Mouse (Mus musculus): ENCODE data around the gene Pqlc2. TPM values are rescaled to one million over a fixed set of nuclear protein-coding genes. Genes with fewer than 3 reads are reported as not detected.

The Pqlc2 gene
- polyA plus RNA-seq, 1 experiment from 2014 or later, result 92.6 TPM

DNA sequence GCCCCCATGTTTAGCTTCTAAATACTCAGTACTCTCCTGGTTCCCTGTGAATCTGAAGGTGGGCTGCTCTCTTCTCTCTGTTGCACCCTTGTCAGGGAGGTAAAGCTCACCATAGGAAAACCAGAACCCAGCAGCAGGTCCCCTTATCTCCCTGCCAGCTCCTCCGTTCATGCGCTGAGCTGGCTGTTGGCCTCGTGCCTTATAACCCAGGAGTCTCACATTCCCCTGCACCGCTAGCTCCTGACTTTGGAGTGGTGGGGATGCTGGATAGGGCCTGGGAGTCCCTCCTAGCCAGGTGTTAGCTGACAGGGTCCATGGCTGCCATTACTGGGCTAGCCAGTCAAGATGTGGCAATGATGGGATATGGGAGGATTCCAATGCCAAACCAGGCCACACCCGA is 24.3 kb downstream of the Pqlc2 start:
- TF ChIP-seq CTCF (IDR thresholded peaks at IDR 0.05; ENCODE audit: low read depth), result no peak
- Histone ChIP-seq H3K4me3 (ENCODE audit: low read depth, low read length) (no peak overlapping the region), H3K4me2 (replicated peaks; ENCODE audit: low read depth) (no peak overlapping the region), H3K36me3 (ENCODE audit: control insufficient read depth, insufficient read depth) (peaks cover 92% of the 10 kb centered on the region), H3K9me3 (ENCODE audit: control insufficient read depth) (no peaks in the 10 kb centered on the region), H3K9ac (ENCODE audit: low read depth, low read length) (no peak overlapping the region), H3K27ac (ENCODE audit: low read depth, low read length) (no peak overlapping the region), H3K27me3 (replicated peaks; ENCODE audit: control insufficient read depth, insufficient read depth, low read length) (no peaks in the 10 kb centered on the region), H3K4me1 (replicated peaks; ENCODE audit: control insufficient read depth, insufficient read depth, low read length) (no peaks in the 10 kb centered on the region)
- WGBS, result 77% methylated on average over 5 of the region's 5 CpGs
- no peak for ATAC-seq

DNA sequence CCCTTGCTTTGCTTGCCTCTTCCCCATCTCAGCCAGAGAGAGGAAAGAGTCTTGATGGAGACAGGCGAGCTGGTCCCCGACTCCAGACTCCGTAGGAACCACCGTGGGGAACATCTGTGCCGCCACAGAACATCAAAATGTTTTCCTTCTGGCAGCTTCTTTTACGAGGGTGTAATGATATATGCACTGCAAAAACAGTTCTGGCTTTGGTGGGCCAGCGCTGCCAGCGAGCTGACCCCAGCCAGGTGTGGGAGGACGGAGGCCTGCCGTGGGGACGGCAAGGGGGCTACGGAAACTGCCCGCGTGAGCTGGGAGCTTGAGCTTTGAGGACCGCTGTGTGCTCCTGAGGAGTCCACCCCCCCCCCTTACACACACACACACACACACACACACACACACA is 25.6 kb downstream of the Pqlc2 start:
- Histone ChIP-seq H3K27ac (ENCODE audit: low read depth, low read length) (no peak overlapping the region), H3K4me2 (replicated peaks; ENCODE audit: low read depth) (no peak overlapping the region), H3K4me1 (replicated peaks; ENCODE audit: control insufficient read depth, insufficient read depth, low read length) (no peaks in the 10 kb centered on the region), H3K9me3 (ENCODE audit: control insufficient read depth) (no peaks in the 10 kb centered on the region), H3K4me3 (ENCODE audit: low read depth, low read length) (no peak overlapping the region), H3K36me3 (ENCODE audit: control insufficient read depth, insufficient read depth) (peaks cover 92% of the 10 kb centered on the region), H3K9ac (ENCODE audit: low read depth, low read length) (no peak overlapping the region), H3K27me3 (replicated peaks; ENCODE audit: control insufficient read depth, insufficient read depth, low read length) (no peaks in the 10 kb centered on the region)
- ATAC-seq, result no peak
- TF ChIP-seq CTCF (IDR thresholded peaks at IDR 0.05; ENCODE audit: low read depth), result no peak
- WGBS, result 83% methylated on average over 15 of the region's 15 CpGs

DNA sequence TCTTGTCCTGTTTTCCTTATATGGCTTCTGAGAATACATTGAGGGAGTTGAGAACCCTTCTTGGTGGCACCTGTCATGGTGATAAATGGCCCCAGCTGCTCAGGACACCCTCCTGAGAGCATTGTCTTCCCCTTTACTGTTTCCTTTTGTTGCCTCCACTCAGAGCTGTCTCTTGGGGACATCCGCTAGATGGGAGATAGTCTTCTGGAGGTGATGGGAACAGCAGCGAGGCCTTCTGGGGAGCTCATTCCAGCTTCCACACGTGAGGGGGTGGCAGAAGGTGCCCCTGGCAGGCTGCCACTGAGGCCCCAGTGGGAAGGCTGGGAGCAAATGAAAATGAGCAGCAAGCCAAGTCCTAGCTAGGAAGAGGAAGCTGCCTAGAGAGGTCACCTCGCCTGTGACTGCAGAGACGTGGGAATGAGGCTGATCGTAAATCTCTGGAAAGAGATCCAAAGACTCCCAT is 27.5 kb downstream of the Pqlc2 start:
- Histone ChIP-seq H3K27me3 (replicated peaks; ENCODE audit: control insufficient read depth, insufficient read depth, low read length) (no peaks in the 10 kb centered on the region), H3K4me1 (replicated peaks; ENCODE audit: control insufficient read depth, insufficient read depth, low read length) (no peaks in the 10 kb centered on the region), H3K9ac (ENCODE audit: low read depth, low read length) (no peak overlapping the region), H3K4me2 (replicated peaks; ENCODE audit: low read depth) (no peak overlapping the region), H3K27ac (ENCODE audit: low read depth, low read length) (no peak overlapping the region), H3K4me3 (ENCODE audit: low read depth, low read length) (no peak overlapping the region), H3K36me3 (ENCODE audit: control insufficient read depth, insufficient read depth) (peaks cover 79% of the 10 kb centered on the region), H3K9me3 (ENCODE audit: control insufficient read depth) (no peaks in the 10 kb centered on the region)
- no peak for ATAC-seq
- TF ChIP-seq CTCF (IDR thresholded peaks at IDR 0.05; ENCODE audit: low read depth), result no peak
- 51% methylated on average over 6 of the region's 6 CpGs for WGBS

DNA sequence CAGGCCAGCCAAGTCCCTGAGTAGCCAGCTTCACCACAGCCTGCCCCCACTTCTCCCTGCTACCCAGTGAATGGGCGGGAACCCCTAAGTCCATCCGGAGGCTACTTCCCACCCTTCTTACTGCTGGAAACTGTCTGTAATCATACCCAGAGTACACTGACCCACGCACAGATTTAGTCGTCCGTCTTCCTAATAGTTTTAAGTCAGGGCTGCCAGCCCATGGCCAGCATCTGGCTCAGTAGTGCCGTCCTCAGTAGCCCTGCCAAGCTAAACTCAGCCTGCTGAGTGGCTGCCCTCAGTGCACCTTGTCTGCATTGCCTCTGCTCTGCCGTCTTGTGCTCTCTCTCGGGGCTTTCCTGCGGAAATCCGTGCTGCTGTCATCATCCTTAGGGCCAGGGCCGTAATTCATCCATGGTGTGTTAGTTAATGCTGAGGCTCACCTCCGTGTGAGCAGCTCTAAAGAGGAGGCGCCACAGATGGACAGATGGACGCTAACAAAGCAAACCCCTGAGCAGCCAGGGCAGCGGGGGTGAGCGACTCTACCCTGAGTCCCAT is 28.6 kb downstream of the Pqlc2 start:
- H3K9me3 ChIP-seq (ENCODE audit: control insufficient read depth), result no peaks in the 10 kb centered on the region
- H3K9ac ChIP-seq (ENCODE audit: low read depth, low read length), result no peak overlapping the region
- WGBS, result 87% methylated on average over 16 of the region's 16 CpGs
- H3K36me3 ChIP-seq (ENCODE audit: control insufficient read depth, insufficient read depth), result peaks cover 68% of the 10 kb centered on the region
- H3K4me3 ChIP-seq (ENCODE audit: low read depth, low read length), result no peak overlapping the region
- H3K27ac ChIP-seq (ENCODE audit: low read depth, low read length), result no peak overlapping the region
- ATAC-seq, result no peak
- no peak for TF ChIP-seq CTCF (IDR thresholded peaks at IDR 0.05; ENCODE audit: low read depth)
- no peaks in the 10 kb centered on the region for H3K4me1 ChIP-seq (replicated peaks; ENCODE audit: control insufficient read depth, insufficient read depth, low read length)
- no peak overlapping the region for H3K4me2 ChIP-seq (replicated peaks; ENCODE audit: low read depth)
- no peaks in the 10 kb centered on the region for H3K27me3 ChIP-seq (replicated peaks; ENCODE audit: control insufficient read depth, insufficient read depth, low read length)

DNA sequence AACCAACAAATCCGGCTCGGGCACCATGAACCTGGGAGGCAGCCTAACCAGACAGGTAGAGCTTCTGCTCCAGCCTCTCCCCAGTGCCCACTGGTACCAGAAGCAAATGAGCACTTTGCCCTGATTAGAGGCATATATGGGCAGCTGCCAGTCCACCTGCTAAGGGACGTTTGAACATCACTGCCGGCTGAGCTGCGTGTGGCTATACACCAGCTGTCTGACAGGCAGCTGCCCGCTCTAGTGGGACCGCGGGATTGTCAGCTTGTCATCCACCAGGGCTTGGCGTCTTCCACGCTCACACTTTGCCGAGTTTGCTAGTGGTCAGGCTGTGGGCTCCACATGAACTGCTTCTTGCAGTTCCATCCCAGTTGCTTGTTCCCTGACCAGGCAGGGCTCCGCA is 30.0 kb downstream of the Pqlc2 start:
- no peak overlapping the region for H3K27ac ChIP-seq (ENCODE audit: low read depth, low read length)
- no peaks in the 10 kb centered on the region for H3K4me1 ChIP-seq (replicated peaks; ENCODE audit: control insufficient read depth, insufficient read depth, low read length)
- H3K9me3 ChIP-seq (ENCODE audit: control insufficient read depth), result no peaks in the 10 kb centered on the region
- H3K36me3 ChIP-seq (ENCODE audit: control insufficient read depth, insufficient read depth), result peaks cover 61% of the 10 kb centered on the region
- H3K9ac ChIP-seq (ENCODE audit: low read depth, low read length), result no peak overlapping the region
- no peak for ATAC-seq
- WGBS, result 92% methylated on average over 12 of the region's 12 CpGs
- H3K27me3 ChIP-seq (replicated peaks; ENCODE audit: control insufficient read depth, insufficient read depth, low read length), result no peaks in the 10 kb centered on the region
- no peak overlapping the region for H3K4me3 ChIP-seq (ENCODE audit: low read depth, low read length)
- TF ChIP-seq CTCF (IDR thresholded peaks at IDR 0.05; ENCODE audit: low read depth), result no peak
- H3K4me2 ChIP-seq (replicated peaks; ENCODE audit: low read depth), result no peak overlapping the region

DNA sequence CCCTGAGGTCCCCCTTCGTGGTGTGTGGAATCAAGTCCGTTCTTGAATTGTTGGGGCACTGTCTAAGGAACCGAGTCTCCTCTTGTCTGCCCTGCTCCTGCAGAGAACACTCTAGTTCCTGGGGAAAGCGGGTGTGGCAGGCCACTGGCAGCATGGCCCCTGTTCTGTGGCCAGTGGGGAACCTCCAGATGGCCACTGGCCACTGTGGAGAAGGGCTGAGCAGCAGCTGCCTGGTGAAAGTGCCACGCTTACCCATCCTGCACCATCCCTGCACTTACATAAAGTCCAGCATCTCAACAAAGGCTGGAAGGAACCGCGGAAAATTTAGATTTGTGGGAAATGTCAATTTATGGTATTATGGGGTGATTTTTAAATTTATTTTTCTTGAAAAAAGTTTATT is 34.1 kb downstream of the Pqlc2 start:
- Histone ChIP-seq H3K36me3 (ENCODE audit: control insufficient read depth, insufficient read depth) (peaks cover 43% of the 10 kb centered on the region), H3K27me3 (replicated peaks; ENCODE audit: control insufficient read depth, insufficient read depth, low read length) (no peaks in the 10 kb centered on the region), H3K9ac (ENCODE audit: low read depth, low read length) (no peak overlapping the region), H3K27ac (ENCODE audit: low read depth, low read length) (no peak overlapping the region), H3K4me3 (ENCODE audit: low read depth, low read length) (no peak overlapping the region), H3K4me2 (replicated peaks; ENCODE audit: low read depth) (no peak overlapping the region), H3K9me3 (ENCODE audit: control insufficient read depth) (no peaks in the 10 kb centered on the region), H3K4me1 (replicated peaks; ENCODE audit: control insufficient read depth, insufficient read depth, low read length) (no peaks in the 10 kb centered on the region)
- no peak for ATAC-seq
- 88% methylated on average over 7 of the region's 7 CpGs for WGBS
- TF ChIP-seq CTCF (IDR thresholded peaks at IDR 0.05; ENCODE audit: low read depth), result no peak

DNA sequence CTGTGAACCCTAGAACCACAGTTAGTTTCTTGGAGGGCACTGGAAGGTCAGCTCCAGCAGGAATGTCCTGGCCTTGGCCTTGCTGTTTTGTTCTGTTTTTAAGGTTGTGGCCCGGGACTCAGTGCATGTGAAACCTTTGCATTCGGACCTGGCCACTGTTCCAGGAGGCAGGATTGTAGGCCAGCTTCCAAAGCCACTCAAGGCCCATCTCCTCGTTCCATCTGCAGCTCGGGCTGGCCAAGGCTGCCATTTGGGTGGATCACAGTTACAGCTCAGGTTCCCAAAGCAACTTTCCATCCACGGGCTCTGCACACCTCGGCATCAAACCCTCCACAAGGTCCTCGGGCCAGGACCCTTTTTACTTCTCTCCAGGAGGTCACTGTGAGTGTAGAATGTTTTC is 35.9 kb downstream of the Pqlc2 start:
- Histone ChIP-seq H3K4me3 (ENCODE audit: low read depth, low read length) (no peak overlapping the region), H3K4me1 (replicated peaks; ENCODE audit: control insufficient read depth, insufficient read depth, low read length) (no peaks in the 10 kb centered on the region), H3K27ac (ENCODE audit: low read depth, low read length) (no peak overlapping the region), H3K27me3 (replicated peaks; ENCODE audit: control insufficient read depth, insufficient read depth, low read length) (no peaks in the 10 kb centered on the region), H3K36me3 (ENCODE audit: control insufficient read depth, insufficient read depth) (peaks cover 26% of the 10 kb centered on the region), H3K9ac (ENCODE audit: low read depth, low read length) (no peak overlapping the region), H3K4me2 (replicated peaks; ENCODE audit: low read depth) (no peak overlapping the region), H3K9me3 (ENCODE audit: control insufficient read depth) (no peaks in the 10 kb centered on the region)
- 91% methylated on average over 7 of the region's 7 CpGs for WGBS
- TF ChIP-seq CTCF (IDR thresholded peaks at IDR 0.05; ENCODE audit: low read depth), result no peak
- no peak for ATAC-seq

All from intestine, postnatal 0 days (tissue).